Mouse (Mus musculus): Measurements from ENCODE around the gene Hbp1. TPM values are rescaled to one million over a fixed set of nuclear protein-coding genes. Genes with fewer than 3 reads are reported as not detected.

Gene Hbp1
- total and polyA plus RNA-seq, 3 experiments: 58.2 to 67.2 (median 65.4) TPM

GRCm38 (mm10) chr12:31892771-31893170 lies 57.6 kb downstream of the Hbp1 start:
- DNase-seq: no peak
- intact Hi-C loops (cut with DNase I): no loop called here
- Histone ChIP-seq H3K27ac (no peak overlapping the region), H3K36me3 (ENCODE audit: control insufficient read depth, insufficient read depth, low read length) (no peaks in the 10 kb centered on the region), H3K9ac (ENCODE audit: low read depth, low read length) (no peak overlapping the region), H3K4me1 (ENCODE audit: control insufficient read depth, insufficient read depth, low read length) (no peaks in the 10 kb centered on the region), H3K79me2 (replicated peaks; ENCODE audit: control insufficient read depth, insufficient read depth, low read length) (no peaks in the 10 kb centered on the region), H3K4me3 (no peak overlapping the region), H3K27me3 (ENCODE audit: control insufficient read depth, insufficient read depth, low read length) (no peaks in the 10 kb centered on the region)
- 91% methylated on average over 7 of the region's 7 CpGs for WGBS
- TF ChIP-seq POLR2A (IDR thresholded peaks at IDR 0.05; ENCODE audit: insufficient read depth, low read depth, low read length) (no peak), EP300 (IDR thresholded peaks at IDR 0.05; ENCODE audit: insufficient read depth, low read depth, low read length) (no peak), CTCF (IDR thresholded peaks at IDR 0.05) (no peak)

DNA sequence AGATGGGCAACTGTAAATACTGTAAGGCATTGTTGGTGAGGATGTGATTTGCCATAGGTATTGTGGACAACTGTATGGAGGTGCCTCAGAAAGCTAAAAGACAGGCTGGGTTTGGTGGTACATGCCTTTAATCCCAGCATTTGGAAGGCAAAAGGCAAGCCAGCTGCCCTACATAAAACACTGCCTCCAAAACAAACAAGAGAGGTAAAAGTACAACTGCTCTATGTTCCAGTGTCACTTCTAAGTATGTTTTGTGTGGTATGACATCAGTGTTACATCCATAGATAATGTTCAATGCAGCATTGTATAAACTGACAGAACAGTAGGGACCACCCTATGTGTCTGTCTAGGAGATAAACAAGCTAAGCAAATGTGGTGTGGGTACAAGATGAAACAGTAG lies 58.3 kb downstream of the Hbp1 start:
- H3K4me3 ChIP-seq: no peak overlapping the region
- no peaks in the 10 kb centered on the region for H3K27me3 ChIP-seq (ENCODE audit: control insufficient read depth, insufficient read depth, low read length)
- no peaks in the 10 kb centered on the region for H3K4me1 ChIP-seq (ENCODE audit: control insufficient read depth, insufficient read depth, low read length)
- H3K27ac ChIP-seq: no peak overlapping the region
- no peaks in the 10 kb centered on the region for H3K36me3 ChIP-seq (ENCODE audit: control insufficient read depth, insufficient read depth, low read length)
- no peak for TF ChIP-seq CTCF (IDR thresholded peaks at IDR 0.05)
- no peak for TF ChIP-seq POLR2A (IDR thresholded peaks at IDR 0.05; ENCODE audit: insufficient read depth, low read depth, low read length)
- no peak for TF ChIP-seq EP300 (IDR thresholded peaks at IDR 0.05; ENCODE audit: insufficient read depth, low read depth, low read length)
- intact Hi-C loops (cut with DNase I): no loop called here
- no peak for DNase-seq
- H3K79me2 ChIP-seq (replicated peaks; ENCODE audit: control insufficient read depth, insufficient read depth, low read length): no peaks in the 10 kb centered on the region
- no peak overlapping the region for H3K9ac ChIP-seq (ENCODE audit: low read depth, low read length)

DNA sequence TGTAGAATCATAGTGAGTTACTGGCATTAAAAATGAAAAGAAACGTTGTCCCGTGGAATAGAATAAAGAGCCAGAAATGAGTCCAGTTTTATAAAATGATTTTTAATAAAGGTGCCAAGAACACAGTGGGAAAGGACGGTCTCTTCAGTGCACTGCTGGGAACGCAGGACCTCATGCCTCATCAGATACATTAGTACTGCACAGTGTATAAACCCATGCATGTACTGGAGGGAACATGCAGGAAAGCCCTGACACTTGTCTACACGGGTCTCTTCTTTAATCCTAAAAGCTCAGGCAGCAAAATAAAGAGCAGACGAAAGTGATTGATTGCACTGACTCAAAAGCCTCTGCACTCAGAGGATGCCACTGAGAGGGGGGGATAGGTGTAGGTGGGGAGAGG lies 59.6 kb downstream of the Hbp1 start:
- Histone ChIP-seq H3K9ac (ENCODE audit: low read depth, low read length) (no peak overlapping the region), H3K36me3 (ENCODE audit: control insufficient read depth, insufficient read depth, low read length) (no peaks in the 10 kb centered on the region), H3K27me3 (ENCODE audit: control insufficient read depth, insufficient read depth, low read length) (no peaks in the 10 kb centered on the region), H3K79me2 (replicated peaks; ENCODE audit: control insufficient read depth, insufficient read depth, low read length) (no peaks in the 10 kb centered on the region), H3K4me1 (ENCODE audit: control insufficient read depth, insufficient read depth, low read length) (no peaks in the 10 kb centered on the region), H3K27ac (no peak overlapping the region), H3K4me3 (no peak overlapping the region)
- TF ChIP-seq EP300 (IDR thresholded peaks at IDR 0.05; ENCODE audit: insufficient read depth, low read depth, low read length) (no peak), POLR2A (IDR thresholded peaks at IDR 0.05; ENCODE audit: insufficient read depth, low read depth, low read length) (no peak), CTCF (IDR thresholded peaks at IDR 0.05) (no peak)
- no peak for DNase-seq
- intact Hi-C loops (cut with DNase I): no loop called here
- WGBS: 84% methylated on average over 6 of the region's 6 CpGs

DNA sequence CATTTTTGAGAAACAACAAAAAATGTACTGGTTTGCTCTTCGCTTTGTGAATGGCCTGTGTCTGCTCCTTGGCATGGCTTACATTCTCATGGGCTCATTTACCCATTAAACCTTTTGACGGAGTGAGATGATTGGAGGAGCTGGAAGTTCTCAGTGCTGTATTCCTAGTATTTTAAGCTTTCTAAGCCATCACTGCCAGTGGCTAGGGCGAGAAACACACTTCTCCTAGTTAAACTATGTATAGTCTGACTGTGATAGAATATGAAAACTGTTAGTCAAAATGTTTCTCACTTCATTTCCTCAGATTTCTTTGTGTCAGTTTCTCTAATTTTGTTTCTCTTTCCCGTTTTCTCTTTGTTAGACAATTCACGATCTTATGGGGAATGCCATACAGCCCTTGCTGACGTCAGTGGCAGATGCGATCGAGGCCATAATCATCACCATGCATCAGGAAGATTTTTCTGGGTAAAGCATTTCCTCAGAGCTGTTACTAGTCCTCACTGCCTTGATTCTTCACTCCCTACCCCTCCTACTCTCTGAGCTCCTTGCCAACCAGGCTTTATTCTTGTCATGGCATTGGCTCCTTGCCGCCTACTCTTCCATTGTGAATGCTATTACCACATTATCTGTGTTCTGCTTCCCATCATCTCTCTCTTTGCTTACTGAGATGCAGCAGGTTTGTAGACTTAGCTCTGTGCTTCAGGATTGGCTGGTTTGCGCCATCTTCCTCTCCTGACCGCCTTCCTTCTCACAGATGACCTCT lies 64.3 kb downstream of the Hbp1 start:
- H3K79me2 ChIP-seq (replicated peaks; ENCODE audit: control insufficient read depth, insufficient read depth, low read length): no peaks in the 10 kb centered on the region
- TF ChIP-seq CTCF (IDR thresholded peaks at IDR 0.05): no peak
- TF ChIP-seq POLR2A (IDR thresholded peaks at IDR 0.05; ENCODE audit: insufficient read depth, low read depth, low read length): no peak
- TF ChIP-seq EP300 (IDR thresholded peaks at IDR 0.05; ENCODE audit: insufficient read depth, low read depth, low read length): no peak
- no peaks in the 10 kb centered on the region for H3K27me3 ChIP-seq (ENCODE audit: control insufficient read depth, insufficient read depth, low read length)
- no peak overlapping the region for H3K4me3 ChIP-seq
- no peaks in the 10 kb centered on the region for H3K4me1 ChIP-seq (ENCODE audit: control insufficient read depth, insufficient read depth, low read length)
- H3K27ac ChIP-seq: no peak overlapping the region
- no peaks in the 10 kb centered on the region for H3K36me3 ChIP-seq (ENCODE audit: control insufficient read depth, insufficient read depth, low read length)
- intact Hi-C loops (cut with DNase I): no loop called here
- no peak overlapping the region for H3K9ac ChIP-seq (ENCODE audit: low read depth, low read length)
- DNase-seq: no peak
- 95% methylated on average over 11 of the region's 11 CpGs for WGBS

GRCm38 (mm10) chr12:31885084-31885483 lies 65.3 kb downstream of the Hbp1 start:
- no peak for TF ChIP-seq CTCF (IDR thresholded peaks at IDR 0.05)
- TF ChIP-seq POLR2A (IDR thresholded peaks at IDR 0.05; ENCODE audit: insufficient read depth, low read depth, low read length): no peak
- TF ChIP-seq EP300 (IDR thresholded peaks at IDR 0.05; ENCODE audit: insufficient read depth, low read depth, low read length): no peak
- H3K4me3 ChIP-seq: no peak overlapping the region
- 89% methylated on average over 4 of the region's 4 CpGs for WGBS
- H3K27me3 ChIP-seq (ENCODE audit: control insufficient read depth, insufficient read depth, low read length): no peaks in the 10 kb centered on the region
- no peaks in the 10 kb centered on the region for H3K4me1 ChIP-seq (ENCODE audit: control insufficient read depth, insufficient read depth, low read length)
- no peaks in the 10 kb centered on the region for H3K79me2 ChIP-seq (replicated peaks; ENCODE audit: control insufficient read depth, insufficient read depth, low read length)
- no peak overlapping the region for H3K27ac ChIP-seq
- H3K9ac ChIP-seq (ENCODE audit: low read depth, low read length): no peak overlapping the region
- H3K36me3 ChIP-seq (ENCODE audit: control insufficient read depth, insufficient read depth, low read length): no peaks in the 10 kb centered on the region
- intact Hi-C loops (cut with DNase I): no loop called here
- no peak for DNase-seq

DNA sequence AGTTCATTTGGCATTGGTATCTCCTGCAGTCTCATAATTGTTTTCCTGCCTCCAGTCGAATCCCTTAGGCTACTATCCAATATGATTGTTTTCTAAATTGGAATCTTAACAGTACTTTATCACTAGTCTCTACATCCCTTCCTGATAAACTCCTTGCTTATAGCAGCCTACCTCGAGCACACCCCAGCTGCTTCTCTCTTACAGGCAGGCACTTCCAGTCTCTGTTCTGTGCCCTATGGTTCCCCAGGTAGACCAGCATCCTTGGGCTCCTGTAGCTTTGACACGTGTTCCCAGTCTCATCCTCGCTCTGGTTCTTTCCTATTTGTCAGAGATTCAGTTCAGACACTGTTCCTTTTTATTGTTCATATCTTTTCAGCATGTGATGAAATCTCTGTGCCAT lies 66.0 kb downstream of the Hbp1 start:
- TF ChIP-seq EP300 (IDR thresholded peaks at IDR 0.05; ENCODE audit: insufficient read depth, low read depth, low read length) (no peak), CTCF (IDR thresholded peaks at IDR 0.05) (no peak), POLR2A (IDR thresholded peaks at IDR 0.05; ENCODE audit: insufficient read depth, low read depth, low read length) (no peak)
- WGBS: 73% methylated on average over 4 of the region's 4 CpGs
- no peak for DNase-seq
- Histone ChIP-seq H3K27ac (no peak overlapping the region), H3K4me1 (ENCODE audit: control insufficient read depth, insufficient read depth, low read length) (no peaks in the 10 kb centered on the region), H3K79me2 (replicated peaks; ENCODE audit: control insufficient read depth, insufficient read depth, low read length) (no peaks in the 10 kb centered on the region), H3K9ac (ENCODE audit: low read depth, low read length) (no peak overlapping the region), H3K27me3 (ENCODE audit: control insufficient read depth, insufficient read depth, low read length) (no peaks in the 10 kb centered on the region), H3K4me3 (no peak overlapping the region), H3K36me3 (ENCODE audit: control insufficient read depth, insufficient read depth, low read length) (no peaks in the 10 kb centered on the region)
- intact Hi-C loops (cut with DNase I): no loop called here

All from heart, adult 2 months (tissue).